Comparison of ENCODE assay signal across 8 mouse cellular contexts in genomic region chr7:110613381-110614132, GRCm38 (mm10). TPM values are rescaled to one million over a fixed set of nuclear protein-coding genes. Genes with fewer than 3 reads are reported as not detected.
A peak's percentile ranks its signal among the peaks of the same experiment; 100 is the strongest.
DNase-seq lines count a peak whose midpoint lies in the region; ATAC-seq and TF ChIP-seq lines count a peak whose summit lies in the region.

No protein-coding gene starts in this region.

- H3K27ac ChIP-seq in heart, adult 2 months, result peak overlapping the region; percentile 98
- H3K27ac ChIP-seq in CH12.LX (ENCODE audit: insufficient read depth, low read depth), result no peak overlapping the region
- H3K27ac ChIP-seq in forebrain, embryonic 13.5 days, result peak overlapping the region; percentile 98
- H3K27ac ChIP-seq in limb, embryonic 15.5 days, result peak overlapping the region; percentile 98
- peak overlapping the region; percentile 99 for H3K27ac ChIP-seq in stomach, embryonic 16.5 days (ENCODE audit: low read length)

- dilution Hi-C loops in CH12.LX (cut with MboI; ENCODE audit: extremely low pct_ligation_motif_present, extremely low pct_unique_long_range_greater_than_20kb, low sequenced_read_pairs), result no loop called here

- TF ChIP-seq EP300 in heart, adult 2 months (IDR thresholded peaks at IDR 0.05; ENCODE audit: insufficient read depth, low read depth, low read length), result no peak
- no peak for TF ChIP-seq EP300 in CH12.LX (IDR thresholded peaks at IDR 0.05; ENCODE audit: low read length)

- WGBS in heart, adult 2 months, result 3% methylated on average over 17 of the region's 17 CpGs
- 3% methylated on average over 17 of the region's 17 CpGs for WGBS in forebrain, embryonic 13.5 days
- WGBS in limb, embryonic 15.5 days, result 4% methylated on average over 17 of the region's 17 CpGs
- 3% methylated on average over 17 of the region's 17 CpGs for WGBS in stomach, embryonic 16.5 days

- no peak for TF ChIP-seq RAD21 in CH12.LX (IDR thresholded peaks at IDR 0.05; ENCODE audit: low read depth, low read length)

- ATAC-seq in forebrain, embryonic 13.5 days, result peak; percentile 9; the same call in 1 of the 2 replicates
- ATAC-seq in limb, embryonic 15.5 days (ENCODE audit: insufficient number of reproducible peaks, low FRiP score, low TSS enrichment, low read depth), result no peak
- no peak for ATAC-seq in stomach, embryonic 16.5 days (ENCODE audit: insufficient read depth, low FRiP score)

- H3K4me1 ChIP-seq in heart, adult 2 months (ENCODE audit: control insufficient read depth, insufficient read depth, low read length), result peaks cover 6% of the 10 kb centered on the region
- H3K4me1 ChIP-seq in CH12.LX (ENCODE audit: control insufficient read depth in 1 of 2, insufficient read depth in 2 of 2), result peaks cover 3 to 21% of the 10 kb centered on the region in 2 experiments; a peak in 3 of 4 replicates
- H3K4me1 ChIP-seq in forebrain, embryonic 13.5 days, result peaks cover 19% of the 10 kb centered on the region
- H3K4me1 ChIP-seq in limb, embryonic 15.5 days, result peaks cover 11% of the 10 kb centered on the region
- H3K4me1 ChIP-seq in stomach, embryonic 16.5 days (ENCODE audit: control insufficient read depth, insufficient read depth, low read length), result peaks cover 17% of the 10 kb centered on the region

- no peaks in the 10 kb centered on the region for H3K27me3 ChIP-seq in heart, adult 2 months (ENCODE audit: control insufficient read depth, insufficient read depth, low read length)
- peaks cover 10% of the 10 kb centered on the region for H3K27me3 ChIP-seq in CH12.LX (replicated peaks)
- peaks cover 13% of the 10 kb centered on the region for H3K27me3 ChIP-seq in forebrain, embryonic 13.5 days
- H3K27me3 ChIP-seq in limb, embryonic 15.5 days, result no peaks in the 10 kb centered on the region
- H3K27me3 ChIP-seq in stomach, embryonic 16.5 days (ENCODE audit: control insufficient read depth, insufficient read depth, low read length), result no peaks in the 10 kb centered on the region

- in situ Hi-C loops in CH12.LX (cut with MboI; ENCODE audit: low pct_ligation_motif_present, low pct_unique_long_range_greater_than_20kb, low sequenced_read_pairs), result no loop called here

- H3K9me3 ChIP-seq in CH12.LX (replicated peaks; ENCODE audit: low read length), result peaks cover 2% of the 10 kb centered on the region
- no peaks in the 10 kb centered on the region for H3K9me3 ChIP-seq in forebrain, embryonic 13.5 days (replicated peaks)
- H3K9me3 ChIP-seq in limb, embryonic 15.5 days, result no peaks in the 10 kb centered on the region
- H3K9me3 ChIP-seq in stomach, embryonic 16.5 days (replicated peaks; ENCODE audit: control insufficient read depth, low read length), result no peaks in the 10 kb centered on the region

- peak overlapping the region; percentile 79 for H3K4me3 ChIP-seq in heart, adult 2 months
- peak overlapping the region; percentile 58 to 87 (median 84) for H3K4me3 ChIP-seq in CH12.LX (replicated peaks in 1 of 3; ENCODE audit: low read depth in 2 of 3, low read length in 2 of 3, poor library complexity in 1 of 3)
- H3K4me3 ChIP-seq in forebrain, embryonic 13.5 days, result peak overlapping the region; percentile 87
- H3K4me3 ChIP-seq in limb, embryonic 15.5 days, result peak overlapping the region; percentile 87
- H3K4me3 ChIP-seq in stomach, embryonic 16.5 days (replicated peaks; ENCODE audit: low read length), result peak overlapping the region; percentile 91

- peak overlapping the region; percentile 98 for H3K9ac ChIP-seq in heart, adult 2 months (ENCODE audit: low read depth, low read length)
- H3K9ac ChIP-seq in CH12.LX (ENCODE audit: insufficient read depth, low read depth), result peak overlapping the region; percentile 56; the same call in 1 of the 2 replicates
- peak overlapping the region; percentile 92 for H3K9ac ChIP-seq in forebrain, embryonic 13.5 days
- H3K9ac ChIP-seq in limb, embryonic 15.5 days, result peak overlapping the region; percentile 85
- peak overlapping the region; percentile 96 for H3K9ac ChIP-seq in stomach, embryonic 16.5 days (ENCODE audit: low read length)

- peaks cover 6% of the 10 kb centered on the region; the same call in 1 of the 2 replicates for H3K36me3 ChIP-seq in heart, adult 2 months (ENCODE audit: control insufficient read depth, insufficient read depth, low read length)
- H3K36me3 ChIP-seq in CH12.LX (replicated peaks in 1 of 2; ENCODE audit: control insufficient read depth in 1 of 2, insufficient read depth in 1 of 2, low read length in 1 of 2), result no peaks in the 10 kb centered on the region
- H3K36me3 ChIP-seq in forebrain, embryonic 13.5 days (ENCODE audit: poor library complexity, severe bottlenecking), result no peaks in the 10 kb centered on the region
- H3K36me3 ChIP-seq in limb, embryonic 15.5 days, result no peaks in the 10 kb centered on the region
- no peaks in the 10 kb centered on the region for H3K36me3 ChIP-seq in stomach, embryonic 16.5 days (ENCODE audit: control insufficient read depth, insufficient read depth, low read length)

- H3K4me2 ChIP-seq in CH12.LX (ENCODE audit: insufficient read depth, low read depth, poor library complexity, severe bottlenecking), result peak overlapping the region; percentile 73
- peak overlapping the region; percentile 79 for H3K4me2 ChIP-seq in forebrain, embryonic 13.5 days
- peak overlapping the region; percentile 85 for H3K4me2 ChIP-seq in limb, embryonic 15.5 days
- peak overlapping the region; percentile 81 for H3K4me2 ChIP-seq in stomach, embryonic 16.5 days (ENCODE audit: low read depth, low read length)

- DNase-seq in heart, adult 2 months, result peak in 1 of 2 experiments; percentile 24
- no peak for DNase-seq in heart, postnatal 4 days
- DNase-seq in CH12.LX (ENCODE audit: extremely low read depth), result no peak
- no peak for DNase-seq in adrenal gland, postnatal 10 days
- DNase-seq in right cerebral cortex, postnatal 4 days, result no peak

- no peak for TF ChIP-seq POLR2A in heart, adult 2 months (IDR thresholded peaks at IDR 0.05; ENCODE audit: insufficient read depth, low read depth, low read length)
- TF ChIP-seq POLR2A in CH12.LX (IDR thresholded peaks at IDR 0.05; ENCODE audit: low read depth, low read length), result no peak

- H3K79me2 ChIP-seq in heart, adult 2 months (replicated peaks; ENCODE audit: control insufficient read depth, insufficient read depth, low read length), result peaks cover 5% of the 10 kb centered on the region
- 0 out of 2 replicates have a peak, but pooled peaks cover 4% of the 10 kb centered on the region for H3K79me2 ChIP-seq in CH12.LX (replicated peaks; ENCODE audit: control insufficient read depth, extremely low read depth, insufficient read depth, poor library complexity, severe bottlenecking)

- intact Hi-C loops in heart, adult 2 months (cut with DNase I), result loop anchor here (1.0 kb wide), 1 partner anchor 14 kb away; the partner anchor contains the start of gene Adm

- TF ChIP-seq CTCF in heart, adult 2 months (IDR thresholded peaks at IDR 0.05), result no peak
- no peak for TF ChIP-seq CTCF in CH12.LX (conservative IDR thresholded peaks at IDR 0.05 in 1 of 2, IDR thresholded peaks at IDR 0.05 in 1 of 2; ENCODE audit: low read depth in 2 of 2, low read length in 2 of 2)

TF ChIP-seq in CH12.LX, 34 proteins besides CTCF, POLR2A, EP300 and RAD21 (continues in another document):
- TF ChIP-seq SMC3 (IDR thresholded peaks at IDR 0.05; ENCODE audit: low read depth, low read length) (no peak), GABPA (IDR thresholded peaks at IDR 0.05; ENCODE audit: insufficient replicate concordance, low read depth, low read length) (no peak), SIN3A (IDR thresholded peaks at IDR 0.05; ENCODE audit: low read length) (no peak), HCFC1 (IDR thresholded peaks at IDR 0.05; ENCODE audit: low read depth, low read length) (no peak), MAFK (IDR thresholded peaks at IDR 0.05; ENCODE audit: insufficient replicate concordance, low read length) (no peak), USF2 (conservative IDR thresholded peaks at IDR 0.05; ENCODE audit: low read depth, low read length) (no peak), ELF1 (IDR thresholded peaks at IDR 0.05; ENCODE audit: low read depth, low read length) (no peak), MYC (IDR thresholded peaks at IDR 0.05; ENCODE audit: low read depth, low read length) (0 out of 2 replicates have a peak, but pooled peaks have one; percentile 40), ZKSCAN1 (IDR thresholded peaks at IDR 0.05; ENCODE audit: borderline replicate concordance, low read depth, low read length) (no peak), ETS1 (conservative IDR thresholded peaks at IDR 0.05; ENCODE audit: low read depth, low read length) (no peak), MXI1 (IDR thresholded peaks at IDR 0.05; ENCODE audit: low read depth, low read length) (no peak; the same call in 1 of the 2 replicates), IRF4 (IDR thresholded peaks at IDR 0.05; ENCODE audit: low read depth, low read length) (no peak), BHLHE40 (IDR thresholded peaks at IDR 0.05; ENCODE audit: low read depth, low read length) (peak; percentile 78), E2F4 (IDR thresholded peaks at IDR 0.05; ENCODE audit: insufficient replicate concordance, low read depth, low read length) (no peak), CHD2 (IDR thresholded peaks at IDR 0.05; ENCODE audit: low read length) (no peak), NELFE (IDR thresholded peaks at IDR 0.05; ENCODE audit: low read depth, low read length) (no peak)

RNA-seq across cellular contexts. Expression of gene Sbf2, which starts 1.2 kb away (rescaled TPM):
- total RNA-seq in heart, adult 2 months (2021), result 10 to 100 TPM; 39.7 to 40.4 TPM
- 16.1 and 31.1 TPM in 2 replicates for polyA plus RNA-seq in heart, adult 2 months (2012; rRNA removed)
- total RNA-seq in heart, postnatal 4 days (2021), result 10 to 100 TPM; 68.4 to 70.1 TPM
- total RNA-seq in CH12.LX (2012; rRNA removed) (9.5 and 11.4 TPM in 2 replicates), CH12.LX (2014; rRNA removed) (8.9 and 9.5 TPM in 2 replicates)
- polyA plus RNA-seq in CH12.LX (2012; ENCODE audit: insufficient read length, low read depth), result 19.1 and 21.5 TPM in 2 replicates
- polyA plus RNA-seq in forebrain, embryonic 13.5 days (2015; fragmentation: Nextera tagmentation; extraction: Ambion mirVana), result 51.8 and 54.9 TPM in 2 replicates
- polyA plus RNA-seq in limb, embryonic 15.5 days (2015; fragmentation: Nextera tagmentation; extraction: Ambion mirVana), result 26.2 and 29.2 TPM in 2 replicates
- 28.4 and 31.6 TPM in 2 replicates for polyA plus RNA-seq in stomach, embryonic 16.5 days (2015; fragmentation: Nextera tagmentation; extraction: Ambion mirVana)
- total RNA-seq in adrenal gland, postnatal 10 days (2021), result 10 to 100 TPM; 52.8 to 57.7 TPM

RNA-seq across cellular contexts. Expression of gene Adm, which starts 13.9 kb away (rescaled TPM):
- total RNA-seq in heart, adult 2 months (2021), result 10 to 100 TPM in 1 of 2 experiments, 1 to 10 TPM in 1; 9.0 to 11.2 TPM
- 18.1 and 18.8 TPM in 2 replicates for polyA plus RNA-seq in heart, adult 2 months (2012; rRNA removed)
- total RNA-seq in heart, postnatal 4 days (2021), result 10 to 100 TPM; 17.1 to 18.2 TPM
- total RNA-seq in CH12.LX (2012; rRNA removed) (13.2 and 23.2 TPM in 2 replicates), CH12.LX (2014; rRNA removed) (14.0 and 16.0 TPM in 2 replicates)
- 6.9 and 7.4 TPM in 2 replicates for polyA plus RNA-seq in CH12.LX (2012; ENCODE audit: insufficient read length, low read depth)
- polyA plus RNA-seq in forebrain, embryonic 13.5 days (2015; fragmentation: Nextera tagmentation; extraction: Ambion mirVana), result 3.9 and 4.9 TPM in 2 replicates
- 7.3 and 7.7 TPM in 2 replicates for polyA plus RNA-seq in limb, embryonic 15.5 days (2015; fragmentation: Nextera tagmentation; extraction: Ambion mirVana)
- polyA plus RNA-seq in stomach, embryonic 16.5 days (2015; fragmentation: Nextera tagmentation; extraction: Ambion mirVana), result 4.1 and 4.6 TPM in 2 replicates
- 10 to 100 TPM; 18.0 to 18.4 TPM for total RNA-seq in adrenal gland, postnatal 10 days (2021)
